Mouse (Mus musculus) testis, postnatal 14 days (tissue): ENCODE measurements around the gene Brix1.
"Not testable (repeated sequence)": the region's sequence is repeated elsewhere in the genome, so short reads cannot be mapped to it uniquely, and the experiment has no call there.

Experiments used
- DNase-seq: peaks from one replicate; pipeline ENCODE4 v3.0.0; 2021; ENCODE audit warnings: low spot score

Gene Brix1

GRCm38 (mm10) chr15:10485484-10486364 is at the start of gene Brix1, which contains the start of gene Rad1:
Brix1 (minus strand) TSS chr15:10485947.
Rad1 (plus strand) TSS chr15:10486018.
- DNase-seq: peak; percentile 95

GRCm38 (mm10) chr15:10534591-10534990 is 48.8 kb upstream of the Brix1 start:
- DNase-seq: no peak

GRCm38 (mm10) chr15:10533361-10533760 is 47.6 kb upstream of the Brix1 start:
- not testable (repeated sequence) for DNase-seq

GRCm38 (mm10) chr15:10531352-10531751 is 45.6 kb upstream of the Brix1 start:
- no peak for DNase-seq

GRCm38 (mm10) chr15:10525896-10526295 is 40.1 kb upstream of the Brix1 start:
- no peak for DNase-seq

GRCm38 (mm10) chr15:10515166-10515565 is 29.4 kb upstream of the Brix1 start:
- DNase-seq: no peak

- peak; percentile 25 for DNase-seq
These were observed 20.4 kb upstream of the Brix1 start for GRCm38 (mm10) chr15:10506099-10506498.

GRCm38 (mm10) chr15:10500838-10501719 is 15.3 kb upstream of the Brix1 start:
- no peak for DNase-seq

GRCm38 (mm10) chr15:10500035-10500434 is 14.3 kb upstream of the Brix1 start:
- no peak for DNase-seq

GRCm38 (mm10) chr15:10499593-10499992 is 13.8 kb upstream of the Brix1 start:
- no peak for DNase-seq

- not testable (repeated sequence) for DNase-seq
These were observed 10.9 kb upstream of the Brix1 start for GRCm38 (mm10) chr15:10496696-10497095.

GRCm38 (mm10) chr15:10495944-10496343 is 10.2 kb upstream of the Brix1 start:
- DNase-seq: no peak

GRCm38 (mm10) chr15:10490101-10490500 is 4.4 kb upstream of the Brix1 start:
- DNase-seq: no peak

GRCm38 (mm10) chr15:10487246-10487645 is 1.5 kb upstream of the Brix1 start:
- DNase-seq: no peak

- DNase-seq: no peak
These were observed 655 bp upstream of the Brix1 start for GRCm38 (mm10) chr15:10486365-10486839.

- no peak for DNase-seq
These were observed 14.8 kb downstream of the Brix1 start for GRCm38 (mm10) chr15:10470941-10471340.

GRCm38 (mm10) chr15:10470151-10470831 is 15.5 kb downstream of the Brix1 start, which contains the start of gene Dnajc21:
Dnajc21 (minus strand) TSS chr15:10470516.
- DNase-seq: peak; percentile 84

GRCm38 (mm10) chr15:10469641-10470150 is 16.1 kb downstream of the Brix1 start:
- DNase-seq: peak; percentile 62

GRCm38 (mm10) chr15:10468761-10469160 is 17.0 kb downstream of the Brix1 start:
- no peak for DNase-seq

GRCm38 (mm10) chr15:10464678-10465077 is 21.1 kb downstream of the Brix1 start:
- no peak for DNase-seq

- DNase-seq: no peak
These were observed 22.2 kb downstream of the Brix1 start for GRCm38 (mm10) chr15:10463555-10463954.

GRCm38 (mm10) chr15:10460986-10461385 is 24.8 kb downstream of the Brix1 start:
- no peak for DNase-seq
